Mouse (Mus musculus): Measurements from ENCODE around the gene Mdm4.
"Not testable (repeated sequence)": the region's sequence is repeated elsewhere in the genome, so short reads cannot be mapped to it uniquely, and the experiment has no call there.

Mdm4 gene

GRCm38 (mm10) chr1:133019312-133019711 is 11.0 kb downstream of the Mdm4 start:
- no peak for DNase-seq

GRCm38 (mm10) chr1:133018580-133018979 is 11.8 kb downstream of the Mdm4 start:
- DNase-seq = no peak

GRCm38 (mm10) chr1:133016775-133017428 is 13.5 kb downstream of the Mdm4 start:
- DNase-seq = no peak

GRCm38 (mm10) chr1:133014196-133014595 is 16.2 kb downstream of the Mdm4 start:
- no peak for DNase-seq

GRCm38 (mm10) chr1:133013331-133013730 is 17.0 kb downstream of the Mdm4 start:
- DNase-seq = no peak

GRCm38 (mm10) chr1:133011955-133012841 is 18.2 kb downstream of the Mdm4 start:
- DNase-seq = peak; percentile 49

GRCm38 (mm10) chr1:133006571-133006970 is 23.8 kb downstream of the Mdm4 start:
- DNase-seq = no peak

GRCm38 (mm10) chr1:133000347-133000746 is 30.0 kb downstream of the Mdm4 start:
- DNase-seq = no peak

- no peak for DNase-seq
Measured at GRCm38 (mm10) chr1:132991580-132991979, 38.8 kb downstream of the Mdm4 start.

- DNase-seq = no peak
Measured at GRCm38 (mm10) chr1:132990733-132991132, 39.6 kb downstream of the Mdm4 start.

GRCm38 (mm10) chr1:132988556-132989459 is 41.6 kb downstream of the Mdm4 start:
- not testable (repeated sequence) for DNase-seq

GRCm38 (mm10) chr1:132982728-132983127 is 47.6 kb downstream of the Mdm4 start:
- DNase-seq = peak; percentile 58

GRCm38 (mm10) chr1:132981232-132981631 is 49.1 kb downstream of the Mdm4 start:
- no peak for DNase-seq

GRCm38 (mm10) chr1:132977402-132977801 is 53.0 kb downstream of the Mdm4 start:
- no peak for DNase-seq

GRCm38 (mm10) chr1:132968659-132969058 is 61.7 kb downstream of the Mdm4 start:
- DNase-seq = peak; percentile 62

GRCm38 (mm10) chr1:132964691-132965090 is 65.7 kb downstream of the Mdm4 start:
- DNase-seq = no peak

GRCm38 (mm10) chr1:132964106-132964505 is 66.3 kb downstream of the Mdm4 start:
- DNase-seq = no peak

- DNase-seq = no peak
Measured at GRCm38 (mm10) chr1:132961751-132962150, 68.6 kb downstream of the Mdm4 start.

GRCm38 (mm10) chr1:132956809-132957208 is 73.6 kb downstream of the Mdm4 start:
- no peak for DNase-seq

GRCm38 (mm10) chr1:132947811-132948210 is 82.5 kb downstream of the Mdm4 start:
- no peak for DNase-seq

GRCm38 (mm10) chr1:132945826-132946225 is 84.5 kb downstream of the Mdm4 start:
- no peak for DNase-seq

GRCm38 (mm10) chr1:132938975-132939374 is 91.4 kb downstream of the Mdm4 start:
- no peak for DNase-seq
